8 mouse cellular contexts compared by ENCODE assay signal in the genomic region with DNA sequence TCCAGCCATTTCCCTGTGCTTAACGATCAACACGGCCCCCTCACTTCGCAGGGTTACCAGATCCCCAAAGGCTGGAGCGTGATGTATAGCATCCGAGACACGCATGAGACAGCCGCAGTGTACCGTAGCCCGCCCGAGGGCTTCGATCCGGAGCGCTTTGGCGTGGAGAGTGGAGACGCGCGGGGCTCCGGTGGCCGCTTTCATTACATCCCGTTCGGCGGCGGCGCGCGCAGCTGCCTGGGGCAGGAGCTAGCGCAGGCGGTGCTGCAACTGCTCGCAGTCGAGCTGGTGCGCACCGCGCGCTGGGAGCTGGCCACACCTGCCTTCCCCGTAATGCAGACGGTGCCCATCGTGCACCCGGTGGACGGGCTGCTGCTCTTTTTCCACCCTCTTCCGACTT. TPM values are rescaled to one million over a fixed set of nuclear protein-coding genes. Genes with fewer than 3 reads are reported as not detected.
DNase-seq lines count a peak whose midpoint lies in the region; ATAC-seq and TF ChIP-seq lines count a peak whose summit lies in the region.

No protein-coding gene starts in this region.

- no peaks in the 10 kb centered on the region for H3K9me3 ChIP-seq in kidney, embryonic 14.5 days (ENCODE audit: control insufficient read depth, low read length)
- H3K9me3 ChIP-seq in G1E (replicated peaks), result peaks cover 25% of the 10 kb centered on the region
- H3K9me3 ChIP-seq in embryonic facial prominence, embryonic 14.5 days (ENCODE audit: control insufficient read depth, low read length), result no peaks in the 10 kb centered on the region
- no peaks in the 10 kb centered on the region for H3K9me3 ChIP-seq in limb, embryonic 10.5 days (replicated peaks)
- no peaks in the 10 kb centered on the region for H3K9me3 ChIP-seq in neural tube, embryonic 15.5 days (replicated peaks)

- H3K4me2 ChIP-seq in kidney, embryonic 14.5 days (replicated peaks; ENCODE audit: low read depth, low read length), result peak overlapping the region; percentile 64
- peak overlapping the region; percentile 69 for H3K4me2 ChIP-seq in embryonic facial prominence, embryonic 14.5 days (ENCODE audit: low read depth, low read length)
- peak overlapping the region; percentile 73 for H3K4me2 ChIP-seq in neural tube, embryonic 15.5 days

- peaks cover 28% of the 10 kb centered on the region for H3K4me1 ChIP-seq in kidney, embryonic 14.5 days (ENCODE audit: control insufficient read depth, insufficient read depth, low read length)
- H3K4me1 ChIP-seq in G1E (ENCODE audit: insufficient read depth, low read depth, low read length), result no peaks in the 10 kb centered on the region
- H3K4me1 ChIP-seq in embryonic facial prominence, embryonic 14.5 days (ENCODE audit: control insufficient read depth, insufficient read depth, low read length), result peaks cover 5% of the 10 kb centered on the region; the same call in 1 of the 2 replicates
- peaks cover 40% of the 10 kb centered on the region for H3K4me1 ChIP-seq in limb, embryonic 10.5 days
- H3K4me1 ChIP-seq in neural tube, embryonic 15.5 days, result peaks cover 37% of the 10 kb centered on the region

- no peak for DNase-seq in kidney, adult 9 months
- no peak for DNase-seq in G1E (ENCODE audit: low spot score)
- DNase-seq in embryonic facial prominence, embryonic 14.5 days (ENCODE audit: low spot score), result peak; percentile 62
- DNase-seq in limb, embryonic 10.5 days (ENCODE audit: low spot score), result peak; percentile 84
- DNase-seq in cerebellum, adult 9-11 months, result no peak
- no peak for DNase-seq in lung, postnatal 10 days

- TF ChIP-seq CTCF in G1E (IDR thresholded peaks at IDR 0.05; ENCODE audit: low read depth, low read length), result no peak

- H3K27ac ChIP-seq in kidney, embryonic 14.5 days (ENCODE audit: low read depth, low read length), result no peak overlapping the region
- H3K27ac ChIP-seq in embryonic facial prominence, embryonic 14.5 days (replicated peaks; ENCODE audit: low read depth, low read length), result no peak overlapping the region
- 0 out of 2 replicates have a peak overlapping the region, but pooled peaks have one; percentile 20 for H3K27ac ChIP-seq in limb, embryonic 10.5 days
- no peak overlapping the region for H3K27ac ChIP-seq in neural tube, embryonic 15.5 days (replicated peaks)

- peak; percentile 15; the same call in 1 of the 2 replicates for ATAC-seq in kidney, embryonic 14.5 days (ENCODE audit: low FRiP score, low TSS enrichment)
- ATAC-seq in G1E (ENCODE audit: extremely low read depth, insufficient number of reproducible peaks, low FRiP score, poor library complexity, severe bottlenecking), result no peak
- peak; percentile 41; the same call in 1 of the 2 replicates for ATAC-seq in embryonic facial prominence, embryonic 14.5 days (ENCODE audit: low read depth)
- peak; percentile 68 for ATAC-seq in neural tube, embryonic 15.5 days (ENCODE audit: low FRiP score)

- H3K27me3 ChIP-seq in kidney, embryonic 14.5 days (ENCODE audit: control insufficient read depth, insufficient read depth, low read length), result peaks cover 100% of the 10 kb centered on the region
- peaks cover 2% of the 10 kb centered on the region; the same call in 1 of the 2 replicates for H3K27me3 ChIP-seq in G1E (ENCODE audit: insufficient read depth, low read length)
- H3K27me3 ChIP-seq in embryonic facial prominence, embryonic 14.5 days (replicated peaks; ENCODE audit: control insufficient read depth, insufficient read depth, low read length), result peaks cover 100% of the 10 kb centered on the region
- H3K27me3 ChIP-seq in limb, embryonic 10.5 days (ENCODE audit: low read depth, poor library complexity, severe bottlenecking), result peaks cover 100% of the 10 kb centered on the region
- H3K27me3 ChIP-seq in neural tube, embryonic 15.5 days (replicated peaks), result peaks cover 100% of the 10 kb centered on the region

- H3K9ac ChIP-seq in kidney, embryonic 14.5 days (ENCODE audit: low read depth, low read length), result no peak overlapping the region
- peak overlapping the region; percentile 27; the same call in 1 of the 2 replicates for H3K9ac ChIP-seq in embryonic facial prominence, embryonic 14.5 days (ENCODE audit: low read depth, low read length)
- peak overlapping the region; percentile 32; the same call in 1 of the 2 replicates for H3K9ac ChIP-seq in neural tube, embryonic 15.5 days (replicated peaks)

- under 1% methylated on average over 36 of the region's 40 CpGs for WGBS in kidney, embryonic 14.5 days
- 2% methylated on average over 36 of the region's 40 CpGs for WGBS in embryonic facial prominence, embryonic 14.5 days
- WGBS in limb, embryonic 10.5 days, result under 1% methylated on average over 40 of the region's 40 CpGs
- WGBS in neural tube, embryonic 15.5 days, result 0% methylated on average over 40 of the region's 40 CpGs

- no peaks in the 10 kb centered on the region for H3K36me3 ChIP-seq in kidney, embryonic 14.5 days (ENCODE audit: control insufficient read depth, insufficient read depth, low read length)
- peaks cover 85% of the 10 kb centered on the region for H3K36me3 ChIP-seq in G1E (replicated peaks)
- no peaks in the 10 kb centered on the region for H3K36me3 ChIP-seq in embryonic facial prominence, embryonic 14.5 days (ENCODE audit: control insufficient read depth, insufficient read depth, low read length)
- H3K36me3 ChIP-seq in limb, embryonic 10.5 days, result no peaks in the 10 kb centered on the region
- H3K36me3 ChIP-seq in neural tube, embryonic 15.5 days, result no peaks in the 10 kb centered on the region

- peak overlapping the region; percentile 36 for H3K4me3 ChIP-seq in kidney, embryonic 14.5 days (ENCODE audit: low read length)
- H3K4me3 ChIP-seq in G1E (ENCODE audit: low read depth, low read length), result 0 out of 2 replicates have a peak overlapping the region, but pooled peaks have one; percentile 6
- peak overlapping the region; percentile 40 for H3K4me3 ChIP-seq in embryonic facial prominence, embryonic 14.5 days (ENCODE audit: low read depth, low read length)
- H3K4me3 ChIP-seq in limb, embryonic 10.5 days, result peak overlapping the region; percentile 53
- H3K4me3 ChIP-seq in neural tube, embryonic 15.5 days (replicated peaks), result peak overlapping the region; percentile 38

RNA-seq across cellular contexts. Expression of a gene that starts 4.7 kb away (rescaled TPM):
- 2.3 and 3.5 TPM in 2 replicates for polyA plus RNA-seq in kidney, embryonic 14.5 days (2014; fragmentation: Nextera tagmentation; extraction: Ambion mirVana)
- 0.53 and 0.60 TPM in 2 replicates for total RNA-seq in G1E (2014; fragmentation: Nextera tagmentation)
- 0.55 and 0.64 TPM in 2 replicates for total RNA-seq in G1E (2017)
- 0.42 and 0.50 TPM in 2 replicates for polyA plus RNA-seq in G1E (2012)
- 6.8 and 8.1 TPM in 2 replicates for polyA plus RNA-seq in embryonic facial prominence, embryonic 14.5 days (2014; fragmentation: Nextera tagmentation; extraction: Ambion mirVana)
- 3.6 and 4.2 TPM in 2 replicates for polyA plus RNA-seq in limb, embryonic 10.5 days (2016; fragmentation: Nextera tagmentation; extraction: Ambion mirVana)
- polyA plus RNA-seq in neural tube, embryonic 15.5 days (2015; fragmentation: Nextera tagmentation; extraction: Ambion mirVana), result 0.65 and 1.3 TPM in 2 replicates

RNA-seq across cellular contexts. Expression of a gene that starts 7.5 kb away (rescaled TPM):
- not detected in 2 replicates for polyA plus RNA-seq in kidney, embryonic 14.5 days (2014; fragmentation: Nextera tagmentation; extraction: Ambion mirVana)
- total RNA-seq in G1E (2014; fragmentation: Nextera tagmentation), result 0.75 and 1.4 TPM in 2 replicates
- 0.17 and 0.33 TPM in 2 replicates for total RNA-seq in G1E (2017)
- 0.07 and 0.10 TPM in 2 replicates for polyA plus RNA-seq in G1E (2012)
- 0.85 and 1.8 TPM in 2 replicates for polyA plus RNA-seq in embryonic facial prominence, embryonic 14.5 days (2014; fragmentation: Nextera tagmentation; extraction: Ambion mirVana)
- polyA plus RNA-seq in limb, embryonic 10.5 days (2016; fragmentation: Nextera tagmentation; extraction: Ambion mirVana), result 0.49 TPM in 1 of 2 replicates, not detected in the other
- polyA plus RNA-seq in neural tube, embryonic 15.5 days (2015; fragmentation: Nextera tagmentation; extraction: Ambion mirVana), result not detected in 2 replicates

Comparison
In these comparisons a context has a peak if more than half of its experiments do, and no peak if none do; other contexts are left out.
1. DNase-seq: peak in embryonic facial prominence, embryonic 14.5 days (single experiment) and limb, embryonic 10.5 days (single experiment); none in kidney, adult 9 months (single experiment), G1E (single experiment), cerebellum, adult 9-11 months (single experiment) and lung, postnatal 10 days (single experiment).
2. Peak in every context shown above with its lines, with median percentiles within 50 percentile points of each other: H3K4me2 ChIP-seq and H3K4me3 ChIP-seq.